Mouse (Mus musculus) brown adipose tissue, adult 24 weeks (tissue): ENCODE data around the gene Dedd. TPM values are rescaled to one million over a fixed set of nuclear protein-coding genes. Genes with fewer than 3 reads are reported as not detected.
A peak's percentile ranks its signal among the peaks of the same experiment; 100 is the strongest.

ENCODE experiments used
- H3K27ac ChIP-seq: fragments of 200-500 bp; replicated peaks from 2 replicates; pipeline ENCODE4 v1.5.1; 2012; ENCODE audit warnings: low read depth, mild to moderate bottlenecking, low read length
- H3K4me1 ChIP-seq: fragments of 200-500 bp; 2 replicates; pipeline ENCODE4 v1.6.1; 2012; ENCODE audit warnings: low read length, mixed read lengths; ENCODE audit not compliant: control insufficient read depth, insufficient read depth, insufficient read length
- H3K4me3 ChIP-seq: fragments of 200-500 bp; 2 replicates; pipeline ENCODE4 v1.5.1; 2012; ENCODE audit warnings: low read depth, mild to moderate bottlenecking, low read length, moderate library complexity; ENCODE audit not compliant: insufficient read depth
- polyA plus RNA-seq: library from polyadenylated mRNA; stranded (reverse); fragments of >200 nt; gene quantifications from 2 replicates; pipeline ENCODE4 v1.2.4, GENCODE M21; 2012; ENCODE audit not compliant: missing spikeins, insufficient read depth, insufficient read length

The Dedd gene
- polyA plus RNA-seq, 1 experiment: 22.3 TPM

- Histone ChIP-seq H3K27ac (peak overlapping the region; percentile 69), H3K4me3 (peak overlapping the region; percentile 87), H3K4me1 (no peaks in the 10 kb centered on the region; the same call in 1 of the 2 replicates)
Observed at GRCm38 (mm10) chr1:171330216-171330560, 1.2 kb downstream of the Dedd start.

GRCm38 (mm10) chr1:171342262-171343207, 13.6 kb downstream of the Dedd start:
- Histone ChIP-seq H3K4me1 (no peaks in the 10 kb centered on the region; the same call in 1 of the 2 replicates), H3K27ac (no peak overlapping the region), H3K4me3 (no peak overlapping the region)

GRCm38 (mm10) chr1:171343922-171344677, 15.2 kb downstream of the Dedd start:
- Histone ChIP-seq H3K4me1 (peaks cover 5% of the 10 kb centered on the region; the same call in 1 of the 2 replicates), H3K27ac (peak overlapping the region; percentile 38; the same call in 1 of the 2 replicates), H3K4me3 (peak overlapping the region; percentile 79; the same call in 1 of the 2 replicates)

- H3K4me3 ChIP-seq: peak overlapping the region; percentile 79
- peaks cover 6% of the 10 kb centered on the region; the same call in 1 of the 2 replicates for H3K4me1 ChIP-seq
- peak overlapping the region; percentile 24 for H3K27ac ChIP-seq
Observed at GRCm38 (mm10) chr1:171344715-171345114, 15.8 kb downstream of the Dedd start.

GRCm38 (mm10) chr1:171345225-171346094, 16.5 kb downstream of the Dedd start, which contains the start of the genes Nit1 and Pfdn2:
TSS of gene Nit1 (minus strand) at chr1:171345646.
TSS of gene Pfdn2 (plus strand) at chr1:171345670.
- H3K27ac ChIP-seq: peak within 1 kb of the TSS; percentile 52
- H3K4me1 ChIP-seq: peaks cover 6% of the 10 kb centered on the region; the same call in 1 of the 2 replicates
- H3K4me3 ChIP-seq: peak within 1 kb of the TSS; percentile 79

GRCm38 (mm10) chr1:171346095-171346450, 17.1 kb downstream of the Dedd start:
- Histone ChIP-seq H3K4me1 (peaks cover 6% of the 10 kb centered on the region; the same call in 1 of the 2 replicates), H3K27ac (peak overlapping the region; percentile 52; the same call in 1 of the 2 replicates), H3K4me3 (peak overlapping the region; percentile 79)

- Histone ChIP-seq H3K27ac (no peak overlapping the region), H3K4me1 (peaks cover 6% of the 10 kb centered on the region; the same call in 1 of the 2 replicates), H3K4me3 (no peak overlapping the region)
Observed at GRCm38 (mm10) chr1:171348665-171349064, 19.7 kb downstream of the Dedd start.

GRCm38 (mm10) chr1:171349210-171349609, 20.3 kb downstream of the Dedd start:
- H3K27ac ChIP-seq: no peak overlapping the region
- no peak overlapping the region for H3K4me3 ChIP-seq
- peaks cover 6% of the 10 kb centered on the region; the same call in 1 of the 2 replicates for H3K4me1 ChIP-seq

GRCm38 (mm10) chr1:171355812-171356340, 26.9 kb downstream of the Dedd start:
- H3K4me3 ChIP-seq: no peak overlapping the region
- H3K4me1 ChIP-seq: no peaks in the 10 kb centered on the region; the same call in 1 of the 2 replicates
- H3K27ac ChIP-seq: no peak overlapping the region

GRCm38 (mm10) chr1:171356814-171357213, 27.9 kb downstream of the Dedd start:
- Histone ChIP-seq H3K4me3 (no peak overlapping the region), H3K4me1 (no peaks in the 10 kb centered on the region; the same call in 1 of the 2 replicates), H3K27ac (no peak overlapping the region)

GRCm38 (mm10) chr1:171358421-171358820, 29.5 kb downstream of the Dedd start:
- Histone ChIP-seq H3K4me1 (no peaks in the 10 kb centered on the region; the same call in 1 of the 2 replicates), H3K4me3 (no peak overlapping the region), H3K27ac (no peak overlapping the region)

GRCm38 (mm10) chr1:171360253-171360652, 31.3 kb downstream of the Dedd start:
- Histone ChIP-seq H3K4me3 (peak overlapping the region; percentile 55), H3K4me1 (no peaks in the 10 kb centered on the region; the same call in 1 of the 2 replicates), H3K27ac (no peak overlapping the region)

GRCm38 (mm10) chr1:171360656-171361055, 31.7 kb downstream of the Dedd start, which contains the start of gene Klhdc9:
TSS of gene Klhdc9 (minus strand) at chr1:171360798.
- Histone ChIP-seq H3K4me3 (peak within 1 kb of the TSS; percentile 55), H3K27ac (no peak within 1 kb of the TSS), H3K4me1 (no peaks in the 10 kb centered on the region; the same call in 1 of the 2 replicates)
